Mouse (Mus musculus) midbrain, embryonic 14.5 days (tissue): ENCODE measurements around the gene Wipf1. TPM values are rescaled to one million over a fixed set of nuclear protein-coding genes. Genes with fewer than 3 reads are reported as not detected.
A peak's percentile ranks its signal among the peaks of the same experiment; 100 is the strongest.

ENCODE experiments used
- ATAC-seq: fragments of 200-750 bp; cut with Nextera tagmentation; 2 replicates; pipeline ENCODE4 v1.8.0; 2017; ENCODE audit warnings: moderate number of reproducible peaks, moderate library complexity; ENCODE audit not compliant: low FRiP score, low TSS enrichment
- DNase-seq: peaks from one replicate; pipeline ENCODE4 v3.0.0-alpha.2; 2015
- H3K27ac ChIP-seq: fragments of 300-500 bp; sonication (generic); replicated peaks from 2 replicates; pipeline ENCODE4 v1.5.1; 2014; ENCODE audit warnings: mild to moderate bottlenecking, low read depth, low read length, moderate library complexity
- H3K27me3 ChIP-seq: fragments of 300-500 bp; sonication (generic); 2 replicates; pipeline ENCODE4 v1.6.1; 2014; ENCODE audit warnings: low read length, control low read depth, mixed read lengths; ENCODE audit not compliant: control insufficient read depth, insufficient read depth
- H3K36me3 ChIP-seq: fragments of 300-500 bp; sonication (generic); 2 replicates; pipeline ENCODE4 v1.6.1; 2014; ENCODE audit warnings: low read length, control low read depth; ENCODE audit not compliant: control insufficient read depth, insufficient read depth
- H3K4me1 ChIP-seq: fragments of 300-500 bp; sonication (generic); 2 replicates; pipeline ENCODE4 v1.6.1; 2014; ENCODE audit warnings: mild to moderate bottlenecking, antibody characterized with exemption, low read length, control low read depth; ENCODE audit not compliant: control insufficient read depth, insufficient read depth
- H3K4me2 ChIP-seq: fragments of 300-500 bp; sonication (generic); 2 replicates; pipeline ENCODE4 v1.6.1; 2014; ENCODE audit warnings: mild to moderate bottlenecking, low read length, moderate library complexity
- H3K4me3 ChIP-seq: fragments of 300-500 bp; sonication (generic); replicated peaks from 2 replicates; pipeline ENCODE4 v1.5.1; 2014; ENCODE audit warnings: low read depth, low read length
- H3K9ac ChIP-seq: fragments of 300-500 bp; sonication (generic); replicated peaks from 2 replicates; pipeline ENCODE4 v1.6.1; 2014; ENCODE audit warnings: mild to moderate bottlenecking, low read length, moderate library complexity
- H3K9me3 ChIP-seq: fragments of 300-500 bp; sonication (generic); 2 replicates; pipeline ENCODE4 v1.6.1; 2016; ENCODE audit warnings: low read length, control low read depth, mixed read lengths; ENCODE audit not compliant: control insufficient read depth
- WGBS: fragments of 180-500 bp; shearing (Covaris S2); extraction: QIAGEN DNeasy Blood & Tissue Kit; methylation state at CpG from one replicate; pipeline ENCODE4 v1.1.7; 2014; 5-methylcytosine and 5-hydroxymethylcytosine counted together
- polyA plus RNA-seq: library from polyadenylated mRNA; unstranded; fragments of >200 nt; fragmentation: Nextera tagmentation; extraction: Ambion mirVana; gene quantifications from 2 replicates; pipeline ENCODE4 v1.2.1, GENCODE M21; 2014

Gene Wipf1
- polyA plus RNA-seq, 1 experiment from 2014 or later, result 2.8 TPM

DNA sequence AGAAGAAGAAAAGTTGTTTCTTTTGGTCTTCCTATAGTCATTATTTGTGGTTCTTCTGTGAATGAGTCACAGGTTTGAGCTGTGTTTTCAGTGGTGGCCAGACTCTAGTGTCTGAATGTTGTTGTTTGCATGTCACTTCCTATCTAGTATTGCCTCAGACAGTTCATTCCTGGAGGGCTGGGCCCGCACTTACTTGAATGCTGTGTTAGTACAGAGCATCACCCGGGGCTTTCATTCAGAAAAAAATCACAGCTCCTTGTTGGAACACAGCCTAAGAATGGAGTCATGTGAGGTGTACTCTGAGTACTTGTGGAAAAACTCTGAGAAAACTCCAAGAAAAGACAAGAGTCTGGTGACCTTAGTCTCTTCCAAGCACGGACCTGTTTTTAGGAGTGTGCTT, 23.4 kb upstream of the Wipf1 start:
- 88% methylated on average over 3 of the region's 3 CpGs for WGBS
- no peak for ATAC-seq
- Histone ChIP-seq H3K9ac (no peak overlapping the region), H3K4me1 (no peaks in the 10 kb centered on the region), H3K36me3 (no peaks in the 10 kb centered on the region), H3K9me3 (no peaks in the 10 kb centered on the region), H3K4me2 (no peak overlapping the region), H3K4me3 (no peak overlapping the region), H3K27me3 (no peaks in the 10 kb centered on the region), H3K27ac (no peak overlapping the region)
- no peak for DNase-seq

DNA sequence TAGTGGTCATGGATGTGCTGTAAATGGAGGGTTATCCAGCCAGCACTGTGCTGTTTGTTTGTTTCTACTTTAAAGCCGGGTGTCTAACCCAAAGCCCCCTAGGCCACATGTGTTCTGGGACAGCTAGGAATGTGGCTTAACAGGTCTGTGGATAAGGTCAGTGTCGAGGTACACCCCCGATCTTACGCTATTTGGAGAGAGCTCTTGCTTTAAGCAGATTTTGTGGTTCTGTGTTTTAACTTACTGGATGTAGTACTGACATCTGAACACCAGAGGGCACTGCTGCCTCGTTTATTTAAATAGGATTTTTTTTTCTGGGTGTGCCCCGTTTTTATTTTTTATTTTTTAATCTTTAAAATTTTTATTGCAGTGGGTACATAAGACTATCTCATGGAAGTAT, 21.2 kb upstream of the Wipf1 start:
- H3K27ac ChIP-seq, result no peak overlapping the region

DNA sequence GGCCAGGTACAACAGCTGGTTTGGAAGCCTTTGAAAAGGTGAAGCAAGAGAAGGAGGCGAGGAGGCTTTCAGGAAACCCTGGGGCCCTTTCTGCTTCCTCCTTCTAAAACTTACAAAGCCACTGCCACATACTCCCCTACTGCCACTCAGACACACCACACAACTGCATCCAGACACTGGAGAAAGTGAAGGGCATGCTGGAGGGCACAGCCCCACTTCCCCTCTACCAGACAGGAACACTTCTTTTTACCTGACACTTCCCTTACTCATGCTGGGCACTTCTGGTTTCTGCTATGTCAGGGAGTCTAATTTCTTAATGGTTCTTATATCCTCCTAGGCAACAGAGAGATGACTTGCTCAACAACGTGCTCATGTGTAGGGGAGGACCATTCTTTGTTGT, 19.0 kb upstream of the Wipf1 start:
- ATAC-seq, result no peak
- H3K9ac ChIP-seq, result no peak overlapping the region
- WGBS, result 68% methylated on average over 2 of the region's 2 CpGs

More for the DNA sequence above, 21.2 kb upstream of the Wipf1 start:
- Histone ChIP-seq H3K27me3 (no peaks in the 10 kb centered on the region), H3K9ac (no peak overlapping the region), H3K36me3 (no peaks in the 10 kb centered on the region), H3K9me3 (no peaks in the 10 kb centered on the region), H3K4me1 (no peaks in the 10 kb centered on the region), H3K4me3 (no peak overlapping the region), H3K4me2 (no peak overlapping the region)
- ATAC-seq (no peak), DNase-seq (peak; percentile 87)
- WGBS, result 23% methylated on average over 6 of the region's 6 CpGs

DNA sequence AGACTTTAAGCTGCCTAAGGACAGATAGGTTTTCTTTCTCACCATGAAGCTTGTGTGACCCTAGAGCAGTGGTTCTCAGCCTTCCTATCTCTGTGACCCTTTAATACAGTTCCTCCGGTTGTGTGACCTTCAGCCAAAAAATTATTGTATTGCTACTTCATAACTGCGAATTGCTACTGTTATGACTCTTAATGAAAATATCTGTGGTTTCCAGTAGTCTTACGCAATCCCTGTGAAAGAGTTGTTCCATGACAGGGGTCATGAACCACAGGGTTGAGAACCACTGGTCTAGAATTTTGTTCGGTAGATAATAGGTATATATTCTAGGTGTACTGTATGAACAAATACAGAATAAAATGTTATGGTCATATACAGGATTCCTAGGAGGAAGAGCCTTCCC, 17.7 kb upstream of the Wipf1 start:
- WGBS, result 97% methylated on average over 4 of the region's 4 CpGs
- no peak overlapping the region for H3K27ac ChIP-seq
- no peaks in the 10 kb centered on the region for H3K4me1 ChIP-seq
- H3K36me3 ChIP-seq, result no peaks in the 10 kb centered on the region
- no peak for DNase-seq
- no peaks in the 10 kb centered on the region for H3K9me3 ChIP-seq
- no peak overlapping the region for H3K4me2 ChIP-seq
- H3K27me3 ChIP-seq, result no peaks in the 10 kb centered on the region
- H3K9ac ChIP-seq, result no peak overlapping the region
- no peak for ATAC-seq
- no peak overlapping the region for H3K4me3 ChIP-seq

More for the DNA sequence above, 19.0 kb upstream of the Wipf1 start:
- Histone ChIP-seq H3K4me1 (no peaks in the 10 kb centered on the region), H3K36me3 (no peaks in the 10 kb centered on the region), H3K27me3 (no peaks in the 10 kb centered on the region), H3K4me3 (no peak overlapping the region), H3K4me2 (no peak overlapping the region), H3K27ac (no peak overlapping the region), H3K9me3 (no peaks in the 10 kb centered on the region)
- DNase-seq, result no peak

DNA sequence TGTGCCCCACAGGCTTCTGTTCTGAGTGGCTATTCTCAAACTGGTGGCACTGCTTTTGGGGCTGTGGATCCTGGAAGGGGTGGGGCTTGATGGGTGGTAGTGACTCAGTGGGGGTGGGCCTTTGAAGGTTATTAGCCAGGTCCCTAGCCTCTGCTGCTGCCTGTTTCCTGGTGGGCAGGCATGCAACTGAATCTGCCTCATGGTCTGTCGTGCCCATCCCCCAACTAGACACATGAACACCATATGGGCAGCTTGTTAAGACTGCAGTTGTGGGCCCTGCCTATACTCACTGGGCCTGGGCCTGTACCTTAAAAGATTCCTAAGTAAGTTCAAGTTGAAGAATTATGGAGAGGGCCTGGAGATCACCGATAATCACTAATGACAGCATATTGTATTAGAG, 16.0 kb upstream of the Wipf1 start:
- Histone ChIP-seq H3K4me1 (no peaks in the 10 kb centered on the region), H3K9ac (no peak overlapping the region), H3K4me2 (no peak overlapping the region), H3K4me3 (no peak overlapping the region), H3K36me3 (no peaks in the 10 kb centered on the region), H3K27me3 (no peaks in the 10 kb centered on the region), H3K27ac (no peak overlapping the region), H3K9me3 (no peaks in the 10 kb centered on the region)
- DNase-seq (no peak), ATAC-seq (no peak)
- 82% methylated on average over 2 of the region's 2 CpGs for WGBS

DNA sequence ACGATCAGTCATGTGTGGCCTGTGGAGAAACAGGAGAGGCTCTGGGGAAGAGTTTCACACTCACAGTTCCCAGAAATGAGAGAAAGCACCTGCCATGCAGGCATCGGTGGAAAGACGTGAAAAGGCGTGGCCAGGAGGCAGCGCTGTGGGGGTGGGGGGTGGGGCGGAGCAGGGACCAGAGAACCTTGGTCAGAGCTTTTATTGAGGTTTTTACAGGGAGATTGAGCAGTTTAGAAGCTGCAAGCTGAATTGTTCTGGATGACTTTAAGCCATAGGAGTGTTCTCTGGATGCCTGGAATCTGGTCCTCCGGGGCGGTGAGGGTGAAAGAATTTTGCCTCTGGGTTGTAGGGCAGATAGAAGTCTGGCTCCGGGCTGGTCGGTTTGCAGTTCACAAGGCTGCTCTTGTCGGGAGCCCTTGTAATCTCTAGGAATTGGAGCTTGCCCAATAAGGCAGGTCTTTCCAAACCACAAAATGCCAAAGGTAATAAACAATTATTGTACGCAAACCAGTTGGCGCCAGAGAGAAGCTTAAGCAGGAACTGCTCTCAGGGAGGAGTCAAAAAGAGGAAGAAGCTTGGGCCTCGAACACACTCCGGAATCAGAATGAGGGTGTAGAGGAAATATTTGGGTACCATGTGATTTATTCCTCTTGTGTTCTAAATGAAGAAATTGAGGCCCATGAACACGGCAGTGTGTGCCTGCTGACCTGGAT, 11.1 kb upstream of the Wipf1 start:
- Histone ChIP-seq H3K27ac (no peak overlapping the region), H3K4me3 (no peak overlapping the region), H3K4me2 (0 out of 2 replicates have a peak overlapping the region, but pooled peaks have one; percentile 8), H3K9ac (no peak overlapping the region), H3K9me3 (no peaks in the 10 kb centered on the region), H3K27me3 (no peaks in the 10 kb centered on the region), H3K4me1 (no peaks in the 10 kb centered on the region), H3K36me3 (no peaks in the 10 kb centered on the region)
- DNase-seq, result no peak
- 43% methylated on average over 16 of the region's 16 CpGs for WGBS
- no peak for ATAC-seq

DNA sequence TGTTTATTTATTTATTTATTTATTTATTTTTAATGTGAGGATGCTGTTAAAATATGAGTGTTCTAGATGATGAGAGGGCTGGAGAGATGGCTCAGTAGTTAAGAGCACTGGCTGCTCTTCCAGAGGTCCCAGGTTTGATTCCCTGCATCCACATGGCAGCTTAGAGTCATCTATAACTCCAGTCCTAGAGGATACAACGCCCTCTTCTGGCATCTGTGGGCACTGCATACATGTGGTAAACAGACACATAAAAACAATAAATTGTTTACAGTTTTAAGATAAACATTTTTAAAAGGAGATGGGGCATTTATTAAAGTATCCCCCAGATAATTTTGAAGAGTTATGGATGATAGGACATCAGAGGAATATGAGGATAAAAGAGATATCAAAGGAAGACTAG, 10.2 kb upstream of the Wipf1 start:
- no peaks in the 10 kb centered on the region for H3K36me3 ChIP-seq
- no peaks in the 10 kb centered on the region for H3K4me1 ChIP-seq
- DNase-seq (no peak), ATAC-seq (no peak)
- H3K9me3 ChIP-seq, result no peaks in the 10 kb centered on the region
- H3K9ac ChIP-seq, result no peak overlapping the region
- H3K27me3 ChIP-seq, result no peaks in the 10 kb centered on the region
- H3K27ac ChIP-seq, result no peak overlapping the region
- H3K4me2 ChIP-seq, result no peak overlapping the region
- 36% methylated on average over 1 of the region's 1 CpGs for WGBS
- H3K4me3 ChIP-seq, result no peak overlapping the region

DNA sequence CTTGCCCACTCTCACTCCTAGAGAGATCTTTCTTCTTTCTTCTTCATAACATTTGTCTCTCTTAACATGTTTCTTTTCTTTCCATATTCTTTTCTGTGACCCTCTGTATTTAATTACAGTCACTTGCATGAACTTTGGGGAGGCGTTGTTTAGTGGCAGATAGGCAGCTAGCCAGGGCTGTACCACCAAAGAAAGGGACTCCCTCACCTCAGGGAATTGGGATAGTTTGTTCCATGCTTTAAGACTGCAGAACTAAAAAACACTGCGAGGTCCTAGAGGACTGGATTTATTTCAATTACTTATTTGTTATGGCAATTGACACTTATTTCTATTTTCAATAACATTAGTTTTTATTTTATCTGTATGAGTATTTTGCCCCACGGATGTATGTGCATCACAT, 9.6 kb upstream of the Wipf1 start:
- 85% methylated on average over 3 of the region's 3 CpGs for WGBS
- ATAC-seq, result no peak

DNA sequence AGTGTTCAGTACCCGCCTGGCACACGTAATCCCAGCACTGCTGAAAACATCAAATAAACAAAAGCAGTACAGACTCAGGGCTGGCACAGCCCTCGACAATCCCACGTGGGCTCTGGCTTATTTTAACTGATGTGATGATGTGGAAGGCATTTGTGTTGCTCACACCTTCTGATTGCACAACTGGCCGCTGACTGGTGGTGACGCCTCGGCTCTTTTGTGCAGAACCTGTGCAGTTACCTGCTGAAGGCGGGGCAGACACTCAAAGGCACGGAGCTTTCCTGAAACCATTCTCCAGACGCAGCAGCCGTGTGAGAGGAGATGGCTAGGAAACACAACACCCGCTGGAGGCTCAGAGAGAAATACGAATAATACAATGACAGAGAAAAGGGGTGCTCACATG, 9.1 kb upstream of the Wipf1 start:
- 85% methylated on average over 13 of the region's 13 CpGs for WGBS
- Histone ChIP-seq H3K27ac (no peak overlapping the region), H3K9ac (no peak overlapping the region), H3K4me1 (no peaks in the 10 kb centered on the region), H3K27me3 (no peaks in the 10 kb centered on the region), H3K4me3 (no peak overlapping the region), H3K36me3 (no peaks in the 10 kb centered on the region), H3K9me3 (no peaks in the 10 kb centered on the region), H3K4me2 (no peak overlapping the region)
- DNase-seq (no peak), ATAC-seq (no peak)

More for the DNA sequence above, 9.6 kb upstream of the Wipf1 start:
- Histone ChIP-seq H3K4me2 (no peak overlapping the region), H3K4me3 (no peak overlapping the region), H3K9me3 (no peaks in the 10 kb centered on the region), H3K27me3 (no peaks in the 10 kb centered on the region), H3K36me3 (no peaks in the 10 kb centered on the region), H3K4me1 (no peaks in the 10 kb centered on the region), H3K9ac (no peak overlapping the region), H3K27ac (no peak overlapping the region)
- no peak for DNase-seq
